Mouse (Mus musculus) heart, embryonic 12.5 days (tissue): ENCODE data around the gene Lmnb2. TPM values are rescaled to one million over a fixed set of nuclear protein-coding genes. Genes with fewer than 3 reads are reported as not detected.

Source experiments
- ATAC-seq: fragments of 200-750 bp; cut with Nextera tagmentation; 2 replicates; pipeline ENCODE4 v1.8.0; 2017; ENCODE audit warnings: moderate TSS enrichment, moderate library complexity; ENCODE audit not compliant: insufficient number of reproducible peaks, low FRiP score
- H3K27ac ChIP-seq: fragments of 300-500 bp; sonication (generic); 2 replicates; pipeline ENCODE4 v1.5.1; 2016; ENCODE audit warnings: mild to moderate bottlenecking, moderate library complexity; ENCODE audit not compliant: poor library complexity, severe bottlenecking
- H3K27me3 ChIP-seq: fragments of 300-500 bp; sonication (generic); replicated peaks from 2 replicates; pipeline ENCODE4 v1.6.1; 2016; ENCODE audit warnings: mild to moderate bottlenecking, moderate library complexity
- H3K36me3 ChIP-seq: fragments of 300-500 bp; sonication (generic); 2 replicates; pipeline ENCODE4 v1.6.1; 2016; ENCODE audit warnings: mild to moderate bottlenecking, moderate library complexity
- H3K4me1 ChIP-seq: fragments of 300-500 bp; sonication (generic); replicated peaks from 2 replicates; pipeline ENCODE4 v1.6.1; 2016; ENCODE audit warnings: mild to moderate bottlenecking
- H3K4me2 ChIP-seq: fragments of 300-500 bp; sonication (generic); 2 replicates; pipeline ENCODE4 v1.6.1; 2016; ENCODE audit warnings: mild to moderate bottlenecking, moderate library complexity
- H3K4me3 ChIP-seq: fragments of 300-500 bp; sonication (generic); 2 replicates; pipeline ENCODE4 v1.5.1; 2016; ENCODE audit warnings: mild to moderate bottlenecking
- H3K9ac ChIP-seq: fragments of 300-500 bp; sonication (generic); 2 replicates; pipeline ENCODE4 v1.6.1; 2016; ENCODE audit warnings: mild to moderate bottlenecking, moderate library complexity
- H3K9me3 ChIP-seq: fragments of 300-500 bp; sonication (generic); replicated peaks from 2 replicates; pipeline ENCODE4 v1.6.1; 2016; ENCODE audit warnings: mild to moderate bottlenecking, moderate library complexity
- WGBS: fragments of 180-500 bp; shearing (Covaris S2); methylation state at CpG from one replicate; pipeline ENCODE4 v1.1.7; 2016; 5-methylcytosine and 5-hydroxymethylcytosine counted together
- polyA plus RNA-seq: library from polyadenylated mRNA; unstranded; fragments of >200 nt; fragmentation: Nextera tagmentation; extraction: Ambion mirVana; gene quantifications from 2 replicates; pipeline ENCODE4 v1.2.1, GENCODE M21; 2016

The Lmnb2 gene
- polyA plus RNA-seq, 1 experiment from 2014 or later = 34.3 TPM

DNA sequence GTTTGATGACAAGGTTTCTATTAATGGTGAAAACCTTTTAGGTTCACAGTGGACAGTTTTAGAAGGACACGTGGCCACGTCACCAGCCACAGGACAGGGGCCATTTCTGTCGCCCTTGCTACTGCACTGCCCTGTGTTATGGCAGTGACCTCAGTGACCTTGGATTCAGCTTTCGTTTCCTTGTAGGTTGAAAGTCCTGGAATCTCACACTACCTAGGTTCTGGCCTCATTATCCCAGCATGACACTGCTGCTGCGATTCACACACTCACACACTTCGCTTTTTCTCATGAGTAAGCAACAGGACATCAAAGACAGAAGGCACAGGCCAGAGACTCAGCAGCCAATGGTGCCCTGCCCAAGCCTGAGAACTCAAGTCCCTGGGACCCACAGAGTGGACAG lies 38.9 kb upstream of the Lmnb2 start:
- ATAC-seq = no peak
- peaks cover 38% of the 10 kb centered on the region for H3K4me1 ChIP-seq
- no peaks in the 10 kb centered on the region for H3K36me3 ChIP-seq
- 67% methylated on average over 6 of the region's 6 CpGs for WGBS
- no peaks in the 10 kb centered on the region for H3K9me3 ChIP-seq
- H3K4me2 ChIP-seq = no peak overlapping the region
- no peak overlapping the region for H3K4me3 ChIP-seq
- no peaks in the 10 kb centered on the region for H3K27me3 ChIP-seq
- H3K27ac ChIP-seq = no peak overlapping the region
- no peak overlapping the region for H3K9ac ChIP-seq

DNA sequence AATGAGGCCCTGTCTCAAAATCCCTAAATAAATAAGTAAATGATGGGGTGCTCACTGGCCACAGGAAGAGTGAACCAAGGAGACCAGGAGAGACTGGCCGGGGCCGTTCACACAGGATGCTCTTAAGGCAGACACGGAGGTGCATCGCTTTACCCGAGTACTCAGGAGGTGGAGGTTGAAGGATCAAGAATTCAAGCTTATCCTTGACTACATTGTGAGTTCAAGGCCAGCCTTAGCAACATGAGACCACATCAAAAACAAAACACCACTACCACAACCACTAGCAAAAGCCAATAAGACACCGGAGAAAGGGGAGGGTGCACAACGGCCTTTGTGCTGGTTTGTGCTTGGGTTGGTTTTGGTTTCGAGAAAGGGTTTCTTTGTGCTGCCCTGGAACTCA lies 38.3 kb upstream of the Lmnb2 start:
- H3K36me3 ChIP-seq = no peaks in the 10 kb centered on the region
- peaks cover 32% of the 10 kb centered on the region for H3K4me1 ChIP-seq
- no peaks in the 10 kb centered on the region for H3K9me3 ChIP-seq
- 92% methylated on average over 8 of the region's 8 CpGs for WGBS
- ATAC-seq = no peak
- H3K4me3 ChIP-seq = no peak overlapping the region
- no peak overlapping the region for H3K9ac ChIP-seq
- no peak overlapping the region for H3K27ac ChIP-seq
- no peak overlapping the region for H3K4me2 ChIP-seq
- no peaks in the 10 kb centered on the region for H3K27me3 ChIP-seq

DNA sequence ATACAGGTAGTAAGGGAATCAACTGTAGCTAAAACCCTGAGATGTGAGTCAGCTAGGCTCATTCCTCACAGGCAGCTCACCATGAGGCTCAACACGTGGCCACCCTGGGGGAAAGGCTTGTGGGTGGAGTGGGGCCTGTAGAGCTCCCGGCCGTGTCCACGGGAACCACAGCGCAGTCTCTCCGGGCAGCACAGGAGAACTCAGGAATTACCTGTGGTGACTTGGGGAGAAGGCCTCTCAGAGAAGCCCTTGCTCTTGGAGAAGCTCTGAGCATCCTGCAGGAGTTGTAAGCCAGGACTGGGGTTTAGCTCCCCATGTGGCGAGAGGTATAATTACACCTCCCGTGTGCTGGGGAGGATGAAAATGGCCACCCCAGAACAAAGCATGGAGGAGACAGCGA lies 37.5 kb upstream of the Lmnb2 start:
- WGBS = 24% methylated on average over 9 of the region's 9 CpGs
- no peak overlapping the region for H3K4me2 ChIP-seq
- H3K36me3 ChIP-seq = no peaks in the 10 kb centered on the region
- H3K27me3 ChIP-seq = no peaks in the 10 kb centered on the region
- no peak overlapping the region for H3K9ac ChIP-seq
- peak; percentile 22; the same call in 1 of the 2 replicates for ATAC-seq
- H3K4me3 ChIP-seq = no peak overlapping the region
- peaks cover 24% of the 10 kb centered on the region for H3K4me1 ChIP-seq
- peak overlapping the region; percentile 83 for H3K27ac ChIP-seq
- no peaks in the 10 kb centered on the region for H3K9me3 ChIP-seq

DNA sequence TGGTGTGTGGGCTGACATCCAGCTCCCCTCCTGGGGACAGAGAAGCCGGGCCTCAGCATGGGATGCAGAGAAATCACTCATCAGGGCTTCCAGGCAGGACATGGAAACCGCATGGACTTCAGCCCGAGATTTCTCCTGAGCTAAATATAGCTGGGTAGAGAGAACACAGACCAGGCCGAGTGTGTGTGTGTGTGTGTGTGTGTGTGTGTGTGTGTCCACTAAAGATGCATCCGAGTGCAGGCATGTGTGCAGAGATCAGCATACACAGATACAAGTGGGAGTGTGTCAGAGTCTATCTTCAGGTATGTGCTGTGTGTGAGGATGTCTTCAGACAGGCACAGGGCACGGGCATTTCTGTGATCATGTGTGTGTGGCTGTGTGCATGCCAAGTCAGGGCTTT lies 36.8 kb upstream of the Lmnb2 start:
- Histone ChIP-seq H3K36me3 (no peaks in the 10 kb centered on the region), H3K9me3 (no peaks in the 10 kb centered on the region), H3K4me2 (no peak overlapping the region), H3K27ac (peak overlapping the region; percentile 83), H3K4me3 (no peak overlapping the region), H3K27me3 (0 out of 2 replicates have a peak, but pooled peaks cover 3% of the 10 kb centered on the region), H3K4me1 (peaks cover 21% of the 10 kb centered on the region), H3K9ac (0 out of 2 replicates have a peak overlapping the region, but pooled peaks have one; percentile 31)
- 24% methylated on average over 6 of the region's 6 CpGs for WGBS
- ATAC-seq = no peak

DNA sequence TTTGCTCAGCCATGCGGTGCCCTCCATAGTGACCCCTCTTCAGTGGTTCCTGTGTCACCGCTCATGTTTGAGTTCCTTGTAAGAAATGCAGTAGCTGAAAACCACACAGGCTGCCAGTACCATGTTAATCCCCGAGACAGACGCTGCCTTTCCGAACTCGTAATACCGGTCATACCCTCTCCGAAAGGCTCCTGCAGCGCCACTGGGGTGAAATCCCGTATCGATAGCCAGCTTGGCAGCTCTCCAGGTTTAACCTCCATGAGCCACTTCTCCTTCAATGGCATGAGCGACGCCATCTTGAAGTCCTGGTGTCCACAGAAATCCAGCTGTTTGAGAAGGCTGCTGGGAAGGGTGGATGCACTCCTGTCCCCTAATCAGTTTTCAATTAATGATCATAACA lies 36.4 kb upstream of the Lmnb2 start:
- 79% methylated on average over 13 of the region's 13 CpGs for WGBS
- H3K4me3 ChIP-seq = no peak overlapping the region
- H3K27ac ChIP-seq = peak overlapping the region; percentile 83
- H3K4me1 ChIP-seq = peaks cover 26% of the 10 kb centered on the region
- 0 out of 2 replicates have a peak overlapping the region, but pooled peaks have one; percentile 31 for H3K9ac ChIP-seq
- 0 out of 2 replicates have a peak, but pooled peaks cover 3% of the 10 kb centered on the region for H3K27me3 ChIP-seq
- no peaks in the 10 kb centered on the region for H3K9me3 ChIP-seq
- no peaks in the 10 kb centered on the region for H3K36me3 ChIP-seq
- no peak for ATAC-seq
- H3K4me2 ChIP-seq = no peak overlapping the region

- Histone ChIP-seq H3K9ac (no peak overlapping the region), H3K4me2 (no peak overlapping the region), H3K27me3 (0 out of 2 replicates have a peak, but pooled peaks cover 3% of the 10 kb centered on the region), H3K9me3 (no peaks in the 10 kb centered on the region), H3K4me3 (no peak overlapping the region), H3K36me3 (no peaks in the 10 kb centered on the region), H3K4me1 (peaks cover 45% of the 10 kb centered on the region), H3K27ac (no peak overlapping the region)
- WGBS = 69% methylated on average over 15 of the region's 15 CpGs
- no peak for ATAC-seq
These were observed 34.4 kb upstream of the Lmnb2 start for GRCm38 (mm10) chr10:80952449-80952848.

DNA sequence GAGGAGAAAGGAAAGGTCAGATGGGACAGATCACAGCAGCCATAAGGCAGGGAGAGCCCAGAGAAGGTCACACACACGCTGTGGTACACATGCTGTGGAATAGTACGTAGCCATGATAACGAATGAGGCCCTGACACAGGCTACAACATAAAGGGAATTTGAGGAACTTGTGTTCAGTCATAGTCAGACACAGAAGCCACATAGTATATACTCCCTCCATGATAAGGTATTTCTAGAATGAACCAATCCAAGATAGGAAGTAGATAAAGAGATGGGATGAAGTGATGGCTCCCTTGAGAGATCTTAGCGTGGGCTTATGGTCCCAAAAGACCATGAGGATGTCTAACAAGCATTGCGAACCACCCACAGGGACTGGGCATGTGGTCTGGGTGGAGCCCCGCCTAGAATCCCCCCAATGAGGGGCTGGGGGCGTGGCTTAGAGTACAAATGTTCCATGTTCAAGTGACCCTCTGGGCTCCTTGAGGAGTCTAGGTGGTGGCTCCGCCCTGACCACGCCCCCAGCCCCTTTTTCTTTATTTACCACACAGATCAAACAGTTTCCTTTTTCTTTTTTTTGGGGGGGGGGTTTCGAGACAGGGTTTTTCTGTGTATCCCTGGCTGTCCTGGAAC lies 33.8 kb upstream of the Lmnb2 start:
- Histone ChIP-seq H3K4me3 (no peak overlapping the region), H3K27ac (no peak overlapping the region), H3K9me3 (no peaks in the 10 kb centered on the region), H3K4me1 (peaks cover 51% of the 10 kb centered on the region), H3K36me3 (no peaks in the 10 kb centered on the region), H3K4me2 (no peak overlapping the region), H3K9ac (no peak overlapping the region), H3K27me3 (0 out of 2 replicates have a peak, but pooled peaks cover 3% of the 10 kb centered on the region)
- WGBS = 82% methylated on average over 10 of the region's 10 CpGs
- ATAC-seq = no peak

- H3K27ac ChIP-seq = no peak overlapping the region
- H3K9ac ChIP-seq = no peak overlapping the region
- H3K4me1 ChIP-seq = peaks cover 51% of the 10 kb centered on the region
- H3K9me3 ChIP-seq = no peaks in the 10 kb centered on the region
- no peak overlapping the region for H3K4me2 ChIP-seq
- 30% methylated on average over 5 of the region's 5 CpGs for WGBS
- 0 out of 2 replicates have a peak, but pooled peaks cover 3% of the 10 kb centered on the region for H3K27me3 ChIP-seq
- no peak overlapping the region for H3K4me3 ChIP-seq
- H3K36me3 ChIP-seq = no peaks in the 10 kb centered on the region
- no peak for ATAC-seq
These were observed 32.3 kb upstream of the Lmnb2 start for GRCm38 (mm10) chr10:80950314-80950713.

DNA sequence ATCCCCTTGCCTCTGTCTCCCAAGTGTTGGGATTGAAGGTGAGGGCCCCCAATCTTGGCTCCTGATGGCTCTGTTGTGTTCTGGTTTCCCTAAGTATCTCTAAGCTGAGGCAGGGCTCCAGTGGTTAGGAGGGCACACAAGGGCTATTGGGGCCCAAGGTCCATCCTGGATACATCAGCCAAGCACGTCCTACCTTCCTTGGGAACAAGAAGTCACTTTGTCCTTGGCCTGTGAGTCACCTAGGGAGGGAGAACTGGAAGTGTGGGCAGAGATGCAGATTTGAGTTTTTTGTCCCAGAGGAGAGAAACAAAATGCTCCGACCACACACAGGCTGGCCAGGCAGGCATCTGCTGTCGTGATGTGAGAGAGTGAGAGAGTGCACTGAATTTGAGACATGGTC lies 31.0 kb upstream of the Lmnb2 start:
- Histone ChIP-seq H3K4me2 (no peak overlapping the region), H3K36me3 (no peaks in the 10 kb centered on the region), H3K9ac (no peak overlapping the region), H3K27me3 (0 out of 2 replicates have a peak, but pooled peaks cover 3% of the 10 kb centered on the region), H3K9me3 (no peaks in the 10 kb centered on the region), H3K4me1 (peaks cover 39% of the 10 kb centered on the region), H3K4me3 (no peak overlapping the region), H3K27ac (no peak overlapping the region)
- WGBS = 64% methylated on average over 3 of the region's 3 CpGs
- no peak for ATAC-seq

- H3K9ac ChIP-seq = no peak overlapping the region
- H3K27ac ChIP-seq = peak overlapping the region; percentile 71
- peaks cover 43% of the 10 kb centered on the region for H3K4me1 ChIP-seq
- no peaks in the 10 kb centered on the region for H3K36me3 ChIP-seq
- H3K4me3 ChIP-seq = no peak overlapping the region
- H3K27me3 ChIP-seq = 0 out of 2 replicates have a peak, but pooled peaks cover 3% of the 10 kb centered on the region
- peak; percentile 79 for ATAC-seq
- 29% methylated on average over 6 of the region's 6 CpGs for WGBS
- H3K4me2 ChIP-seq = no peak overlapping the region
- no peaks in the 10 kb centered on the region for H3K9me3 ChIP-seq
These were observed 30.5 kb upstream of the Lmnb2 start for GRCm38 (mm10) chr10:80948570-80948969.

GRCm38 (mm10) chr10:80947802-80948201 lies 29.8 kb upstream of the Lmnb2 start:
- no peak overlapping the region for H3K4me3 ChIP-seq
- no peak overlapping the region for H3K4me2 ChIP-seq
- H3K27me3 ChIP-seq = 0 out of 2 replicates have a peak, but pooled peaks cover 3% of the 10 kb centered on the region
- 17% methylated on average over 2 of the region's 2 CpGs for WGBS
- no peaks in the 10 kb centered on the region for H3K9me3 ChIP-seq
- H3K36me3 ChIP-seq = no peaks in the 10 kb centered on the region
- peaks cover 51% of the 10 kb centered on the region for H3K4me1 ChIP-seq
- peak; percentile 34; the same call in 1 of the 2 replicates for ATAC-seq
- H3K9ac ChIP-seq = no peak overlapping the region
- H3K27ac ChIP-seq = peak overlapping the region; percentile 71
